Mouse (Mus musculus): Measurements from ENCODE around the gene Psen1.

The Psen1 gene

DNA sequence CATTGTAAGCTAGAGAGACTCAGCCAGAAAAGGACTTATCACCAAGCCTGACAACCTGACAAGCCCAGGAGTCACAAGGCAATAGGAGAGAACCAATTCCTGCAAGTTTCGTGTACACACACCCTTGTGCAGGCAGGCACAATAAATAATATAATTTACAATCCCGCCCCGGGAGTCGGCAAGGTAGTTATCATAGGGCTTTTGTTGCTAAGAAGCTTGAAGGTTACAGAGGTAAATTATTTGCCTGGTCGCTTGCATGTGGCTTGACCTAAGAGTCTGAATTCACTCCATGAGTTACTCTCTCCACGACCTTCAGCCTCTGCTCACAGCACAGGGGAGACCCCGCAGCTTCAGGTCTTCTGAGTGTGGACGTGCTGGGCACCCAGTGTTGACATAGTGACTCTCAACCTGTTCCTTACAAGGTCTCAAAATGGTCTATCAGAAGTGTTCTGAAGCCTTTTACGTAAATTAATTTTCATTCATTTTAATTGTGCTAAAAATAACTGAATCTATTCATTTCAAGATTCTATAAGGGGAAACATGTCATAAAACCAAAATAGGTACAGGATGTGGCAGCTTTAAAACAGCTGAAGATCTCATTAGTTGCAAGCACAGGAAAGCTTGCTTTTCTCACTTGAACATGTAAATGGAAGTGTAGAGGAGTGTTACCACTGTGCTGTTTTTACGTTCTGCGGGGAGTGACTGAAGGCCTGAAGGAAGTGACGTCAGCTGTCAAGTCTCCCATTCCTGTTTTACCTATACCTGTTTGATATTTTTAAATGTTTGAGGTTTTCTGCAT lies 38.8 kb downstream of the Psen1 start:
- no peak for DNase-seq (ENCODE audit: low read depth)

DNA sequence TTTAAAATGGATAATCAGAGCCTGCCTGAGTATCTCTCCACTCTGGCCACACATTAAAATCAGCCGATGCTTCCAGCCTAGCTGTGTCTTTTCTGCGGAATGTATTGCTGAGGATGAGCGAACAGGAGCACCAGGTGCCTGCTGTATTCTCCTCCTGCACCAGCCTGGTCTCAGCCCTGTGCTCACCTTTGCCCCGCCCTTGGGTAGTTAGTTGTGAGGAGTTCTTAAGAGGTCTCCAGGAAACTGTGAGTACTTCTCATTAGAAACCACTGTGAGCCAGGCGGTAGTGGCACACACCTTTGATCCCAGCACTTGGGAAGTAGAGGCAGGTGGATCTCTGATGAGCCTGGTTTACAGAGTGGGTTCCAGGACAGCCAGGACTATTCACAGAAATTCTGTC lies 44.3 kb downstream of the Psen1 start:
- no peak for DNase-seq (ENCODE audit: low read depth)

DNA sequence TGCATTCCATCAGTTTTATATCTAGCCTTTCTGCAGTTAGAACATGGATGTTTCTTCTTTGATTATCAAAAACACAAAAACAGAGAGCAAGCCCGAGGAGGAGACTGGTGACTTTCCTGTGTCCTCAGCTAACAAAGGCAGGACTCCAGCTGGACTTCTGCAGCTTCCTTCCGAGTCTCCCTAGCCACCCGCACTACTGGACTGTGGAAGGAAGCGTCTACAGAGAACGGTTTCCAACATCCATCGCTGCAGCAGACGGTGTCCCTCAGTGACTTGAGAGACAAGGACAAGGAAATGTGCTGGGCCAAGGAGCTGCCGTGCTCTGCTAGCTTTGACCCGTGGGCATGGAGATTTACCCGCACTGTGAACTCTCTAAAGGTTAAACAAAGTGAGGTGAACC lies 46.1 kb downstream of the Psen1 start:
- no peak for DNase-seq (ENCODE audit: low read depth)

GRCm38 (mm10) chr12:83736236-83736635 lies 48.3 kb downstream of the Psen1 start:
- DNase-seq (ENCODE audit: low read depth) = no peak

- no peak for DNase-seq (ENCODE audit: low read depth)
Observed at GRCm38 (mm10) chr12:83738651-83739050, 50.7 kb downstream of the Psen1 start.

- no peak for DNase-seq (ENCODE audit: low read depth)
Observed at GRCm38 (mm10) chr12:83741722-83742121, 53.8 kb downstream of the Psen1 start.

DNA sequence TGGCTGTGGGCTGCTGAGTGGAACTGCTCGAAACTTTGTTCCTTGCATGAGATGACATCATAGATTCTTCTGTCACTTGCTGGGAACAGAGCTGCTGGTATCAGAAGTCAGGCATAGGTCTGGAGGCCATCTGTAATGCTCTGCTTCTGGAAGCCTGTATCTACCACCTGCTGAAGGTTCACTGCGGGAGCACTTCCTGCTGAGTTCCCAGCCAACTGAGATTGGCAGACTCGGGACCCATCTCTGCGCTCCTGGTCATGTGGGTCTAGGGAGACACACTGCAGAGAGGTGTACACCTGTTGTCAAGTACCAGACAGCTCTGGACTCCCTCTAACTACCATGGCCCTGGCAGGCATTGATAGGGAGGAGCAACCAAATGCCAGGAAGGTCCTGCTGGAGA lies 54.9 kb downstream of the Psen1 start:
- DNase-seq (ENCODE audit: low read depth) = no peak

DNA sequence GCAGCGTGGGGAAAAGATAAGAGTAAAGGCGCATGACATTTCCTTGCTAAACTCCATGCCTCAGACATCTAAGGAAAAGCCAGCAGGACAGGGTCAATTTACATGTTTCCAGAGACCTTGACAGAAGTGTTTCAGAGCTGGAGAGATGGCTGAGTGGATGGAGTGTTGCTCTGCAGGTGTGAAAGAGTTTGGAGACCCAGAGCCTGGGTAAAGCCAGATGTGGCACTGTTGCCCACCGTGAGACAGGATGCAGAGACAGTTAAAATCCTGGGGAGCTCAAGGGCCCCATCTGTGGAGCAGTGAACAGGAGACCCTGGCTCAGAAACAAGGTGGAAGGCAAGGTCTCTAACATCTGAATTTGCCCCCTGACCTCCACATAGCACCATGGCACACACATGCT lies 55.8 kb downstream of the Psen1 start:
- no peak for DNase-seq (ENCODE audit: low read depth)

DNA sequence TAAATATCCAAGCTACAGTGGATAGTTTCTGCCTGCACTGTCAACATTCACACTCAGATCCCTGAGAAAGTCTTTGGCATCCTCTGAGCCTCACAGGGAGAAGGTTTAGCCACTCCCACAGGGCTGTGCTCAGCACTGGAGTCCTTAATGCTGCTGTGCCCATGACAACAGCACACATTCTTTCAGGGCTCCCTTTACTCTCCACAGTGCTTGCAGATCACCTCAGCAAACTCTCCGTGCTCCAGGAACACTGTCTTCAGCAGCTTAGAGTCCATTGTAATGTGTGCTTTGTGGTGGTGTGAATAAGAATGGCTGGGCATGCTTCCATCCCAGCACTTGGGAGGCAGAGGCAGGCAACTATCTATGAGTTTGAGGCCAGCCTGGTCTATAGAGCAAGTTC lies 61.2 kb downstream of the Psen1 start:
- no peak for DNase-seq (ENCODE audit: low read depth)

- DNase-seq (ENCODE audit: low read depth) = no peak
Observed at GRCm38 (mm10) chr12:83752495-83752894, 64.5 kb downstream of the Psen1 start.

DNA sequence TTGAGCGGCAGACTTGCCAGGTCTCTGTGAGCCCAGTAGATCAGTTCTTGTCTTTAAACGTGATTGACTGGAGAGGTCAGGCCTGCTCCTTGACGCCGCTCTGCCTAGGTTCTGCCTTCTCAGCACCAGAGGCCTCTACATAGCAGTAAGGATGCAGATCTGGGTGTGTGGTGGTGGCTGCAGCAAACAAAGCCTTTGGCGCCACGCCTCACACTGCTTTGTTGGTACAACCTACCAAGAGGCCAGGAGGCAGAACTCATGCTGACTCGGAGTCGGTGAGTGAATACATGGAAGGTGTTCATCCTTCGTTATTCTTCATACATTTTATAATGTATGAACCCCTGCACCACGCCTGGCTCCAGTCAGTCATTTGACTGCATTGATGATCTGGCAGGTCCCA lies 70.8 kb downstream of the Psen1 start:
- DNase-seq (ENCODE audit: low read depth) = no peak

DNA sequence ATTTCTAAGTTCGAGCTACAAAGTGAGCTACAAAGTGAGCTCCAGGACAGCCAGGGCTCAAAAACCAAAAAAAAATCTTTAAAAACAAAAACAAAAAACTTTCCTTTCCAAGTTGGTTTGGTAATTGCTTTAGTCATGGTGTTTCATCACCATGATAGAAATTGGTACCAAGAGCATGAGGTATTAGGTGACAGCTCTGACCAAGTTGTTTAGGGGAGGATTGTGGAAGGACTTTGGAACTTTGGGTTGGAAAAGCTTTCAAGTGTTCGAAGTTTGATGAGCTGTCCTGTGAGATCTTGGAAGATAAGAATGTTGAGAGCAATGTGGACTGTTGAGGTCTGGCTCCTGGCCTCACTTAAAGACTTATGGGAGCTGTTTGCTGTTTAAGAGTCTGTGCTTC lies 72.2 kb downstream of the Psen1 start:
- DNase-seq (ENCODE audit: low read depth) = no peak

GRCm38 (mm10) chr12:83762706-83763105 lies 74.8 kb downstream of the Psen1 start:
- no peak for DNase-seq (ENCODE audit: low read depth)

GRCm38 (mm10) chr12:83763311-83764043 lies 75.5 kb downstream of the Psen1 start, which contains the start of gene Papln:
Gene Papln, plus strand, starts transcription at chr12:83763634.
- no peak for DNase-seq (ENCODE audit: low read depth)

DNA sequence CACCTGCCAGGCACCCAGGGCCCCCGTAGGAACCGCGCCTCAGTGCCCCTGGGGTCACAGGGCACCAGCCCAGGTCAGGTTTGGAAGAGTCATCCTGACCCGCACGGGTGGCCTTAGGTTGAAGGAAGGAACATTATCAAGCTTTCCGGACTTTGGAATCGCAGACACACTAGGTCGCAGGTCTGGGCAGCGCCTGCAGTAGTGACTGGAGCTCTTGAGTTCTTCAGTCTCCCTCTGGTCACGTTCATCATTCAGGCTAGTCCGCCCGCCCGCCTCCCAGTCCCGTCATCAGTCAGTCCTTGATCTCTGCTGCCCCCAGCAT lies 76.1 kb downstream of the Psen1 start:
- DNase-seq (ENCODE audit: low read depth) = no peak

- DNase-seq (ENCODE audit: low read depth) = no peak
Observed at GRCm38 (mm10) chr12:83764519-83764918, 76.6 kb downstream of the Psen1 start.

DNA sequence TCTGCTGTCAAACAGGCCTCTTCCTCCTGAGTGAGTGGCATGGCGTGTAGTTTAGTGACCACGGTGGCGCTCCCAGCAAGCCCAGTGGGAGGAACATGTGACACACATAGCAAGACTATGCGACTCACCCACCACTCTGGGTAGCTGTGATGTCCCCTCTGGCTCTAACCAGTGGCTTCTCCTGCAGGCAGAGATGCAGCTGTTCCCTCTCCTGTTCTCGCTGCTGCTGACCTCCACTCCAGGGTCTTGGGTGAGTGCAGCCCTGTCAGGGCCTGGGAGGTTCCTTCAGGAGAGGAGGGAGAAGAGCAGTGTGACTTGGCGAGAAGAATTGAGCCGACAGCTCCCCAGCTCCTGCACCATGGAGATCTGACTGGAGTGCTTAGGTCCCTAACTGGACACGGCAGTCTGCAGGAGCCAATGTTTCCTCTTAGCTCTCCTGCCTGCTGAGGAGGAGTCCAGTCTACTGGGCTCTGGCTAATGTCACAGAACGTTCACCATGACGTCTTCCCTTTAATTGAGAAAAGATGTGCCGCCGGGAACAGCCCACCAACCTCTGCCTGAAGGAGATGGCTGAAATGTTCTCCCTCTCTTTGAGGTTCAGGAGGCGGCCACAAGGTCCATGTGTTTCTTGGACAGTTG lies 78.1 kb downstream of the Psen1 start:
- DNase-seq (ENCODE audit: low read depth) = no peak

GRCm38 (mm10) chr12:83767833-83768232 lies 79.9 kb downstream of the Psen1 start:
- DNase-seq (ENCODE audit: low read depth) = no peak

DNA sequence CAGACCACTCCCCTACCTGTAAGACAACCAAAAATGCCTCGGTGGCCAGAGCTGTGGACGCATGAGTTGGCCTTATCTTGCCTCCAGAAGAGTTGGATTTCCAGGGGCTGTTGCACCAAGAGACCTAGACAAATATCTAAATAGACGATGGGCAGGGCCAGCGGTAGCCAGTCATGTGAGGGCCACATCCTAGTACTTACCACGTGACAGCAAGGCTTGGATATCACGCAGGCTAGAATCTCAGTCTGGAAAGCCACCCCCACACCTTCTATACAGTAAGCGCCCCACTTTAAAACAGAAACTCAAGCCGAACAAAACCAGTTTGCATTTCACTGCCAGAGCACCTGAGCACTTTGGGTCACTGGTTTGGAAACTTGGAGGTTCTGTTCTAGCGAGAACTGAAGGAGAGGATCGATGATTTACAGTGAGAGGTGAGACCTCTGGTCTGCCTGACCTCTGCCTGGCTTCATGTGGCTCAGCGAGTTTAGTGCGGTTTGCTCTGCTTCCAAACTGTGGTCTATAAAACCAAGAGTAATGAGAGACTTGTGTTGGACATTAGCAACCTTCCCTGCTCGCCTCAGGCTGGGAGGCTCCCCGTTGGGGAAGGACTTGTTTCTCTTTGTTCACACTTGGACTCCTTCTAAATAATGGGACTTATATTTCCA lies 80.4 kb downstream of the Psen1 start:
- DNase-seq (ENCODE audit: low read depth) = no peak

DNA sequence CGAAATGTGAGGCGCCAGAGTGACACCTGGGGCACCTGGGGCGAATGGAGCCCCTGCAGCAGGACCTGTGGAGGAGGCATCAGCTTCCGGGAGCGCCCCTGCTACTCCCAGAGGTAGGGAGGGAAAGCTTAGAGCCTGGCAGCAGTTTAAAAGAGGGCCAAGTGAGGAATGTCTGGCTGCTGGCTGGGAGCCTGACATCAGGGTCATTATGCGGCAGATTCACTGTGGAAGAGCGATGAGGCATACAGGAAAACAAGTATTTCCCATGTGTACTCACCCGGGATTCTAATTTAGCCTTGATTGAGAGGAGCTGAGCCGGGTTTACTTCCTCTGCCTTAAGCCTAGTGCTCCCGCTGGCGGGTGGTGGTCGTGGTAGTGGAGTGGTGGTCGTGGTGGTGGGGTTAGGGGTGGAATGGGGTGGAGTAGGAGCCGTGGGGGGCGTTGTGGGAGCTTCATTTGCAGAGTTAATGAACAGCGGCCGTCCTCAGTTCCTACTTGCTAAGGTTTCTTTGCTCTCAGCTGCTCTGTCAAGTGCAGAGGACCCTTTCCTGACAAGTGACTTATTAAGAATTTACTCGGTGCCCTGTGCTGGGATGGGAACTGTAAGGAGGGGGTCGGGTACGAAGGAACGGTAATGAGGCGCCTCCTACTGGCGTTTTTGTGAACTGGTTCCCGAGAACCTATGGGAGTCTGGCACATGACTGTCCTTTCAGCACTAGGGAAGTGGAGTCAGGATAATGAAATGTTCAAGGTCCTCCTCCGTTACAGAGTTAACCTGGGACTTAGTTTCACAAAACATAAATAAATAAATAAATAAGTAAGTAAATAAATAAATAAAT lies 82.7 kb downstream of the Psen1 start:
- peak; percentile 44 for DNase-seq (ENCODE audit: low read depth)

DNA sequence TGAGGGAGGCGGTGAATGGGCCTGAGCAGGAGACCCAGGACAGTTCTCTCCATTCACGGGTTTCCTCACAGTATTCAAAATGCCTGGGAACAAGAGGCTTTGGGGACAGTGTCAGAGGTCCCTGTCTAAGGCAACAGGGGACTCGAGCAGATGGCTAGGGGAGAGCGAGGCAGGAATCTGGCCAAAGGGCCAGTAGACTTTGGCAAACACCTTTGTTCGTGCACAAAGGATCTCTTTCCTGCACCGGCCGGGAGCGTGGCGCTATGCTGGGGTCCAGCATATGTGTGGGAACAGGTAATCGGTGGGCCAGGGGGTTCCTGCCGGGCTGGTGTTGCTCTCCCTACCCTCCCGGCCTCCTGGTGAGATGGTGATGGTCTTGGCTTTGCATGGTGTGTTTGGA lies 87.7 kb downstream of the Psen1 start:
- no peak for DNase-seq (ENCODE audit: low read depth)

DNA sequence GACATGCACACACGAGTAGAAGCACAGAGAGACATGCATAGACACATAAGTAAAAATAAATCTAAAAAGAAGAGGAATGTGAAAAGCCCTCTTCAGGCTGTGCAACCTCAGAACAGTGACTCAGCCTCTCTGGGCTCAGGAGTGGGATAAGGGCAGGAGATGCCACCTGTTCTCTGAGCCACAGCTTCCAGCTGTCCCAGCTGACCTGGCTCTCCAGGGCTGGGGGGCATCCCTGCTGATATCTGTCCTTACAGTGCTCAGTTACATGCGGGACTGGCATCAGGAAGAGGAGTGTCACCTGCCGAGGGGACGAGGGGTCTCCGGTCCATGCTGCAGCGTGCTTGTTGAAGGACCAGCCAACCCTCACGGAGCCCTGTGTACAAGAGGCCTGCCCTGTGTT lies 88.8 kb downstream of the Psen1 start:
- DNase-seq (ENCODE audit: low read depth) = no peak
